Mouse (Mus musculus): Measurements from ENCODE around the gene Ralgps1. TPM values are rescaled to one million over a fixed set of nuclear protein-coding genes. Genes with fewer than 3 reads are reported as not detected.
A peak's percentile ranks its signal among the peaks of the same experiment; 100 is the strongest.

Gene Ralgps1
- polyA plus RNA-seq, 1 experiment, result 4.5 TPM

DNA sequence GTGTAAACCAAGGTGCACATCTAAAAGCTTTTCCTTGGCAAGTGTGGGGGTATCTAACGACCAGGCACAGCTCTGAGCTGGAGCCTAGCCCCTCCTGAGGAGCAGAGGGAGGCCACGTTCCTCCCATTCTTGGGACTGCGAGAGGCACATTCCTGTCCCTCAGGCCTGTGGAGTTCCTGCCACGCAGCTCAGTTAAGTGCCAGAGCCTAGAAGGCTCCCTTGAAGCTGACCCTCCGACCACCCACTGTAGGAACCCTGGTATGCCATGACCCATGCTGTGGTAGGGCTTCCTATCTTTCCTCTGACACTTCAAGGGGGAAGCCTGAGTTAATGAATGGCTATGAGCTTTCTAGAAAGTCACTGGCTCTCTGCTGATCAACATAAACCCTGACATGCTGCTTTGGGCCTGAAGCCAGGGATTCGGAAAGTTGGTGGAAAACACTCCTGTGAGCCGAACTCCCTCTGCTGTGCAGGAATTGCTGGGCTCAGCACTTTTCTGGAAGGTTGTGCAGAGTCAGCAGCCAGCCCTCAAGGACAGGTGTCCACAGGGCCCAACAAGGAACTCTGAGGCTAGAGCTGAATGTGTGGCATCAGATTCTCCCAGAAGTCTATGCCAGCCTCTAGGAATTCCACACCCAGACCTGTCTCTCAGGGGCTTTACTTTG, 205.4 kb downstream of the Ralgps1 start:
- Histone ChIP-seq H3K36me3 (ENCODE audit: control insufficient read depth, insufficient read depth, low read length) (0 out of 2 replicates have a peak, but pooled peaks cover 2% of the 10 kb centered on the region), H3K27ac (ENCODE audit: insufficient read depth, low read length) (peak overlapping the region; percentile 30; the same call in 1 of the 2 replicates), H3K4me3 (ENCODE audit: extremely low read depth, insufficient read depth, insufficient read length) (no peak overlapping the region), H3K4me1 (ENCODE audit: control insufficient read depth, insufficient read depth, insufficient read length) (no peaks in the 10 kb centered on the region), H3K27me3 (ENCODE audit: control insufficient read depth, insufficient read depth, low read length) (no peaks in the 10 kb centered on the region)
- no peak for TF ChIP-seq CTCF (IDR thresholded peaks at IDR 0.05; ENCODE audit: extremely low read depth, insufficient read depth, insufficient read length, insufficient replicate concordance)
- TF ChIP-seq POLR2A (IDR thresholded peaks at IDR 0.05; ENCODE audit: low read depth, low read length), result no peak
- 80% methylated on average over 7 of the region's 7 CpGs for WGBS
- no peak for DNase-seq (ENCODE audit: low read depth in 1 of 2, low spot score in 2 of 2)

- TF ChIP-seq POLR2A (IDR thresholded peaks at IDR 0.05; ENCODE audit: low read depth, low read length) (no peak), CTCF (IDR thresholded peaks at IDR 0.05; ENCODE audit: extremely low read depth, insufficient read depth, insufficient read length, insufficient replicate concordance) (no peak)
- Histone ChIP-seq H3K4me3 (ENCODE audit: extremely low read depth, insufficient read depth, insufficient read length) (no peak overlapping the region), H3K27me3 (ENCODE audit: control insufficient read depth, insufficient read depth, low read length) (no peaks in the 10 kb centered on the region), H3K4me1 (ENCODE audit: control insufficient read depth, insufficient read depth, insufficient read length) (no peaks in the 10 kb centered on the region), H3K27ac (ENCODE audit: insufficient read depth, low read length) (peak overlapping the region; percentile 30; the same call in 1 of the 2 replicates), H3K36me3 (ENCODE audit: control insufficient read depth, insufficient read depth, low read length) (no peaks in the 10 kb centered on the region)
- DNase-seq (ENCODE audit: low read depth in 1 of 2, low spot score in 2 of 2), result no peak
- 51% methylated on average over 4 of the region's 4 CpGs for WGBS
These were observed 206.1 kb downstream of the Ralgps1 start for GRCm38 (mm10) chr2:33165229-33165628.

GRCm38 (mm10) chr2:33164646-33165045, 206.6 kb downstream of the Ralgps1 start:
- no peaks in the 10 kb centered on the region for H3K27me3 ChIP-seq (ENCODE audit: control insufficient read depth, insufficient read depth, low read length)
- DNase-seq (ENCODE audit: low read depth in 1 of 2, low spot score in 2 of 2), result no peak
- no peaks in the 10 kb centered on the region for H3K4me1 ChIP-seq (ENCODE audit: control insufficient read depth, insufficient read depth, insufficient read length)
- TF ChIP-seq CTCF (IDR thresholded peaks at IDR 0.05; ENCODE audit: extremely low read depth, insufficient read depth, insufficient read length, insufficient replicate concordance) (no peak), POLR2A (IDR thresholded peaks at IDR 0.05; ENCODE audit: low read depth, low read length) (no peak)
- 84% methylated on average over 3 of the region's 3 CpGs for WGBS
- H3K27ac ChIP-seq (ENCODE audit: insufficient read depth, low read length), result no peak overlapping the region
- H3K4me3 ChIP-seq (ENCODE audit: extremely low read depth, insufficient read depth, insufficient read length), result no peak overlapping the region
- H3K36me3 ChIP-seq (ENCODE audit: control insufficient read depth, insufficient read depth, low read length), result no peaks in the 10 kb centered on the region

GRCm38 (mm10) chr2:33162126-33162525, 209.2 kb downstream of the Ralgps1 start:
- TF ChIP-seq POLR2A (IDR thresholded peaks at IDR 0.05; ENCODE audit: low read depth, low read length), result no peak
- TF ChIP-seq CTCF (IDR thresholded peaks at IDR 0.05; ENCODE audit: extremely low read depth, insufficient read depth, insufficient read length, insufficient replicate concordance), result no peak
- no peaks in the 10 kb centered on the region for H3K36me3 ChIP-seq (ENCODE audit: control insufficient read depth, insufficient read depth, low read length)
- H3K4me1 ChIP-seq (ENCODE audit: control insufficient read depth, insufficient read depth, insufficient read length), result no peaks in the 10 kb centered on the region
- H3K27ac ChIP-seq (ENCODE audit: insufficient read depth, low read length), result no peak overlapping the region
- no peak for DNase-seq (ENCODE audit: low read depth in 1 of 2, low spot score in 2 of 2)
- WGBS, result 73% methylated on average over 2 of the region's 2 CpGs
- no peaks in the 10 kb centered on the region for H3K27me3 ChIP-seq (ENCODE audit: control insufficient read depth, insufficient read depth, low read length)
- no peak overlapping the region for H3K4me3 ChIP-seq (ENCODE audit: extremely low read depth, insufficient read depth, insufficient read length)

DNA sequence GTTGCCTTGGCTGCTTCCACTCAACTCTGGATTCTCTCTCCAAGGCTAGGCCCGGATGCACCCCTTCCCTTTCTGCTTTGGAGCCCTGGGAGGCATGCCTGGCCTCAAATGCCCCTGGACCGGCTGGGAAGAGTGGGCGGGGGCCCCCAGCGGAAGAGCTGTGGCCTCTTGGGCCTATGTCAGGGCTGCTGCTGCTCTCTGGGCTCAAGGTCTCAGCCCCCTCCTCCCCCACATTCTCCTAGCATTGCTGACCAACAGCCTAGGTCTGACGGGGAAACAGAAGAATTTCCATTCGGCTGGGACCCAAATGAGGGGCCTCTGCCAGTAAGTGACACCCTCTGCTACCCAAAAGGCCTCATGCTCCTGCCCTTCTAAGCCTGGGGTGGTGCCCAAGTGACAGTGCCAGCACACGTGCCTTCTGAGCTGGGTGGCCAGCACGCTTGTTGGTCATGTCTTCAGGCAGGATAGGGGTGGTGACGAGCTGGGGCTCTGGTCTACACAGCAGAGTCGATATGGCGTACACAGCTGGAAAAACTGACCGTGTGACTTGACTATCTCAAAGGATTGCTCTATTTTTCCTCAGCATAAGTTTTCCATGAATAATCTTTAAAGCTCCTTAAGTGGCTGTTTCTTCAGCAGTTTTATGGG, 210.8 kb downstream of the Ralgps1 start:
- DNase-seq (ENCODE audit: low read depth in 1 of 2, low spot score in 2 of 2), result no peak
- Histone ChIP-seq H3K27ac (ENCODE audit: insufficient read depth, low read length) (peak overlapping the region; percentile 68; the same call in 1 of the 2 replicates), H3K4me3 (ENCODE audit: extremely low read depth, insufficient read depth, insufficient read length) (no peak overlapping the region), H3K27me3 (ENCODE audit: control insufficient read depth, insufficient read depth, low read length) (no peaks in the 10 kb centered on the region), H3K36me3 (ENCODE audit: control insufficient read depth, insufficient read depth, low read length) (no peaks in the 10 kb centered on the region), H3K4me1 (ENCODE audit: control insufficient read depth, insufficient read depth, insufficient read length) (no peaks in the 10 kb centered on the region)
- 88% methylated on average over 12 of the region's 12 CpGs for WGBS
- TF ChIP-seq CTCF (IDR thresholded peaks at IDR 0.05; ENCODE audit: extremely low read depth, insufficient read depth, insufficient read length, insufficient replicate concordance), result no peak
- TF ChIP-seq POLR2A (IDR thresholded peaks at IDR 0.05; ENCODE audit: low read depth, low read length), result no peak

GRCm38 (mm10) chr2:33159593-33159992, 211.7 kb downstream of the Ralgps1 start:
- no peaks in the 10 kb centered on the region for H3K36me3 ChIP-seq (ENCODE audit: control insufficient read depth, insufficient read depth, low read length)
- TF ChIP-seq CTCF (IDR thresholded peaks at IDR 0.05; ENCODE audit: extremely low read depth, insufficient read depth, insufficient read length, insufficient replicate concordance) (no peak), POLR2A (IDR thresholded peaks at IDR 0.05; ENCODE audit: low read depth, low read length) (no peak)
- no peaks in the 10 kb centered on the region for H3K4me1 ChIP-seq (ENCODE audit: control insufficient read depth, insufficient read depth, insufficient read length)
- no peak overlapping the region for H3K4me3 ChIP-seq (ENCODE audit: extremely low read depth, insufficient read depth, insufficient read length)
- WGBS, result 91% methylated on average over 7 of the region's 7 CpGs
- peak overlapping the region; percentile 47 for H3K27ac ChIP-seq (ENCODE audit: insufficient read depth, low read length)
- no peaks in the 10 kb centered on the region for H3K27me3 ChIP-seq (ENCODE audit: control insufficient read depth, insufficient read depth, low read length)
- DNase-seq (ENCODE audit: low read depth in 1 of 2, low spot score in 2 of 2), result no peak

- no peak overlapping the region for H3K27ac ChIP-seq (ENCODE audit: insufficient read depth, low read length)
- H3K4me1 ChIP-seq (ENCODE audit: control insufficient read depth, insufficient read depth, insufficient read length), result no peaks in the 10 kb centered on the region
- H3K4me3 ChIP-seq (ENCODE audit: extremely low read depth, insufficient read depth, insufficient read length), result no peak overlapping the region
- TF ChIP-seq POLR2A (IDR thresholded peaks at IDR 0.05; ENCODE audit: low read depth, low read length), result no peak
- no peak for TF ChIP-seq CTCF (IDR thresholded peaks at IDR 0.05; ENCODE audit: extremely low read depth, insufficient read depth, insufficient read length, insufficient replicate concordance)
- H3K27me3 ChIP-seq (ENCODE audit: control insufficient read depth, insufficient read depth, low read length), result no peaks in the 10 kb centered on the region
- no peaks in the 10 kb centered on the region for H3K36me3 ChIP-seq (ENCODE audit: control insufficient read depth, insufficient read depth, low read length)
- WGBS, result 86% methylated on average over 6 of the region's 6 CpGs
- DNase-seq (ENCODE audit: low read depth in 1 of 2, low spot score in 2 of 2), result no peak
These were observed 212.4 kb downstream of the Ralgps1 start for GRCm38 (mm10) chr2:33158895-33159294.

Measured in spleen, adult 2 months (tissue).